Mouse (Mus musculus): ENCODE results near the gene Kcnh5. TPM values are rescaled to one million over a fixed set of nuclear protein-coding genes. Genes with fewer than 3 reads are reported as not detected.

Gene Kcnh5
- total and polyA plus RNA-seq, 2 experiments from 2014 or later = not detected

GRCm38 (mm10) chr12:75036694-75037093, 140.4 kb downstream of the Kcnh5 start:
- H3K36me3 ChIP-seq (replicated peaks; ENCODE audit: control insufficient read depth, insufficient read depth, low read length) = no peaks in the 10 kb centered on the region
- no peak for DNase-seq (ENCODE audit: low spot score)
- 79% methylated on average over 5 of the region's 5 CpGs for WGBS

GRCm38 (mm10) chr12:75031970-75032864, 144.9 kb downstream of the Kcnh5 start:
- DNase-seq (ENCODE audit: low spot score) = no peak
- H3K36me3 ChIP-seq (replicated peaks; ENCODE audit: control insufficient read depth, insufficient read depth, low read length) = no peaks in the 10 kb centered on the region
- ATAC-seq (ENCODE audit: insufficient read depth, low read depth) = no peak
- no peak overlapping the region for H3K27ac ChIP-seq (ENCODE audit: low read depth)
- 88% methylated on average over 8 of the region's 8 CpGs for WGBS
- H3K4me1 ChIP-seq (ENCODE audit: control insufficient read depth, insufficient read depth) = no peaks in the 10 kb centered on the region
- H3K4me3 ChIP-seq (ENCODE audit: low read depth, low read length) = no peak overlapping the region
- no peak overlapping the region for H3K4me2 ChIP-seq (ENCODE audit: low read depth, low read length)
- TF ChIP-seq CTCF (IDR thresholded peaks at IDR 0.05; ENCODE audit: low read depth) (no peak), EP300 (IDR thresholded peaks at IDR 0.05; ENCODE audit: low read depth) (no peak)
- H3K9ac ChIP-seq (replicated peaks; ENCODE audit: low read depth, low read length) = no peak overlapping the region
- no peaks in the 10 kb centered on the region for H3K27me3 ChIP-seq (ENCODE audit: control insufficient read depth, insufficient read depth, low read length)
- H3K9me3 ChIP-seq (replicated peaks; ENCODE audit: control insufficient read depth, low read length) = peaks cover 3% of the 10 kb centered on the region; the same call in 1 of the 2 replicates

More at GRCm38 (mm10) chr12:75036694-75037093, 140.4 kb downstream of the Kcnh5 start:
- Histone ChIP-seq H3K9ac (replicated peaks; ENCODE audit: low read depth, low read length) (no peak overlapping the region), H3K9me3 (replicated peaks; ENCODE audit: control insufficient read depth, low read length) (no peaks in the 10 kb centered on the region), H3K27me3 (ENCODE audit: control insufficient read depth, insufficient read depth, low read length) (no peaks in the 10 kb centered on the region), H3K4me2 (ENCODE audit: low read depth, low read length) (no peak overlapping the region), H3K4me3 (ENCODE audit: low read depth, low read length) (no peak overlapping the region), H3K4me1 (ENCODE audit: control insufficient read depth, insufficient read depth) (no peaks in the 10 kb centered on the region), H3K27ac (ENCODE audit: low read depth) (no peak overlapping the region)
- TF ChIP-seq EP300 (IDR thresholded peaks at IDR 0.05; ENCODE audit: low read depth) (no peak), CTCF (IDR thresholded peaks at IDR 0.05; ENCODE audit: low read depth) (no peak)
- no peak for ATAC-seq (ENCODE audit: insufficient read depth, low read depth)

GRCm38 (mm10) chr12:74971187-74971586, 205.9 kb downstream of the Kcnh5 start:
- ATAC-seq (ENCODE audit: insufficient read depth, low read depth) (no peak), DNase-seq (ENCODE audit: low spot score) (no peak)
- Histone ChIP-seq H3K36me3 (replicated peaks; ENCODE audit: control insufficient read depth, insufficient read depth, low read length) (no peaks in the 10 kb centered on the region), H3K27me3 (ENCODE audit: control insufficient read depth, insufficient read depth, low read length) (no peaks in the 10 kb centered on the region), H3K4me3 (ENCODE audit: low read depth, low read length) (no peak overlapping the region), H3K4me1 (ENCODE audit: control insufficient read depth, insufficient read depth) (no peaks in the 10 kb centered on the region), H3K27ac (ENCODE audit: low read depth) (no peak overlapping the region), H3K4me2 (ENCODE audit: low read depth, low read length) (no peak overlapping the region), H3K9me3 (replicated peaks; ENCODE audit: control insufficient read depth, low read length) (no peaks in the 10 kb centered on the region), H3K9ac (replicated peaks; ENCODE audit: low read depth, low read length) (no peak overlapping the region)
- no peak for TF ChIP-seq CTCF (IDR thresholded peaks at IDR 0.05; ENCODE audit: low read depth)
- no peak for TF ChIP-seq EP300 (IDR thresholded peaks at IDR 0.05; ENCODE audit: low read depth)
- 87% methylated on average over 3 of the region's 3 CpGs for WGBS

GRCm38 (mm10) chr12:74969420-74969819, 207.7 kb downstream of the Kcnh5 start:
- ATAC-seq (ENCODE audit: insufficient read depth, low read depth) (no peak), DNase-seq (ENCODE audit: low spot score) (no peak)
- Histone ChIP-seq H3K36me3 (replicated peaks; ENCODE audit: control insufficient read depth, insufficient read depth, low read length) (no peaks in the 10 kb centered on the region), H3K4me3 (ENCODE audit: low read depth, low read length) (no peak overlapping the region), H3K27me3 (ENCODE audit: control insufficient read depth, insufficient read depth, low read length) (no peaks in the 10 kb centered on the region), H3K9ac (replicated peaks; ENCODE audit: low read depth, low read length) (no peak overlapping the region), H3K4me2 (ENCODE audit: low read depth, low read length) (no peak overlapping the region), H3K4me1 (ENCODE audit: control insufficient read depth, insufficient read depth) (no peaks in the 10 kb centered on the region), H3K27ac (ENCODE audit: low read depth) (no peak overlapping the region), H3K9me3 (replicated peaks; ENCODE audit: control insufficient read depth, low read length) (no peaks in the 10 kb centered on the region)
- 61% methylated on average over 4 of the region's 4 CpGs for WGBS
- TF ChIP-seq EP300 (IDR thresholded peaks at IDR 0.05; ENCODE audit: low read depth) (no peak), CTCF (IDR thresholded peaks at IDR 0.05; ENCODE audit: low read depth) (no peak)

GRCm38 (mm10) chr12:74966266-74966665, 210.9 kb downstream of the Kcnh5 start:
- TF ChIP-seq EP300 (IDR thresholded peaks at IDR 0.05; ENCODE audit: low read depth) (no peak), CTCF (IDR thresholded peaks at IDR 0.05; ENCODE audit: low read depth) (no peak)
- no peaks in the 10 kb centered on the region for H3K27me3 ChIP-seq (ENCODE audit: control insufficient read depth, insufficient read depth, low read length)
- H3K36me3 ChIP-seq (replicated peaks; ENCODE audit: control insufficient read depth, insufficient read depth, low read length) = no peaks in the 10 kb centered on the region
- WGBS = 87% methylated on average over 2 of the region's 2 CpGs
- H3K9me3 ChIP-seq (replicated peaks; ENCODE audit: control insufficient read depth, low read length) = no peaks in the 10 kb centered on the region
- no peaks in the 10 kb centered on the region for H3K4me1 ChIP-seq (ENCODE audit: control insufficient read depth, insufficient read depth)
- no peak overlapping the region for H3K4me2 ChIP-seq (ENCODE audit: low read depth, low read length)
- ATAC-seq (ENCODE audit: insufficient read depth, low read depth) (no peak), DNase-seq (ENCODE audit: low spot score) (no peak)
- H3K4me3 ChIP-seq (ENCODE audit: low read depth, low read length) = no peak overlapping the region
- no peak overlapping the region for H3K27ac ChIP-seq (ENCODE audit: low read depth)
- H3K9ac ChIP-seq (replicated peaks; ENCODE audit: low read depth, low read length) = no peak overlapping the region

Measured in heart, postnatal 0 days (tissue).